Mouse (Mus musculus) induced T-regulatory cell, adult 2 months (primary cell): ENCODE data around the gene Lingo2.
"Not testable (repeated sequence)": the region's sequence is repeated elsewhere in the genome, so short reads cannot be mapped to it uniquely, and the experiment has no call there.

Experiments
- DNase-seq: peaks from one replicate; pipeline ENCODE4 v3.0.0-alpha.2; 2012; ENCODE audit warnings: low read depth

Lingo2 gene

DNA sequence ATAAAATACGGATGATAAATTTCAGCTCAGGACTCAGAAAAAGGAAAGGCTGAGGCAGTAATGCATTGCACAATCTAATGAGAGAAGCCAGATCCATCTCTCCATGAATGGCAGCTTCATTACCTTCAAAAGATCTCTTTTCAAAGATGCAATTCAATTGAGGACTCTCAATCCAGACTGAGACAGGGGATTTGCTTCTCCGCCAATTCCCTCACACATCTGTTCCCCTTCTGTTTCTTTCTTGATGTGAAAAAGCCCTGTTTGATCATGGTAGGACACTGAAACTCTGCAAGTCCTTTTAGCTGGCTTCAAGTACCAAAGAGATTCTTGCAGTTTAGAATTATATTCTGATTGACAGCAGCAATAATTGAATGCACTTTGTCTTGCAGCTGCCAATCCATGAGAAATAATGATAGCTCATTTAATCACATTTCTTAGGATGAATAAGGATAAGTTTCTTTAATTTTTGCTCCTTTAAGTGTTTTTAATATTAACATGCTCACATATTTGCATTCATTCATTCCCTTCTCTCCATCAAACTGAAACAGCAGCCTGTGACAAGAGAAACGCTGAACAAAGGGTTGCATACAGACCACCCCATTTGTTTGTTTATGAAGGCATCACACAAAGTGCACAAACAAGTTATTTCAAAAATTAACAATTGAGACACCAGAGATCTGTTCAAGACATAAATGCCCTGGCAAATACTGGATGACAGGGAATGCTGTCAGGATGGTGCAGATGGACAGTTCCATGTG is 870.3 kb downstream of the Lingo2 start:
- DNase-seq = no peak

- no peak for DNase-seq
These were observed 872.5 kb downstream of the Lingo2 start for GRCm38 (mm10) chr4:36078910-36079525.

GRCm38 (mm10) chr4:36064701-36065100 is 886.8 kb downstream of the Lingo2 start:
- DNase-seq = not testable (repeated sequence)

DNA sequence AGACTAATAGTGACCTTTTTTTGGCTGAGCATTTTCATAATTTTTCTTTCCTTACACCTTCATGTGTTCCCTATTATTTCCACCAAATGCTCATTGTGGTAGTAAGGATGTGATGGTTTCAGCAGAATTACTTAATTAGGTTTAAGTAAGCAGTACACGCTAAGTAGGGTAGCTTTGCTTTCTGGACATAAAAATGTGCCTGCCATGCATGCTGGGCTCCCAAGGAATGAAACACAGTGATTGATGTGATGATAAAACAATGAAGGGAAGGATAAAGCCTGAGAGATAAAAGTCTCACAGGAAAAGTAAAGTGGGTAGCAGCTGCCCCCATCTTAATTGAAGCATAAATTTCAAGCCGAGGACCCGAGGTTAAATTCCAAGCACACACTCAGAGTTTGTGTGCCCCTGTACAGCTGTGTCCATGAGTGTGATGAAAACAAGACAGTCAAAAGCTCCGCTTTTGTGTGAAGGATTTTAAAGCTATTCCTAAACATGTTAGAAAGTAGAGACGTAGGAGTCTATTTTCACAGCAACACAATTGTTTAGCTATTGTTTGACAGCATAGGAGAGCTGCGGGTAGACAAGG is 898.7 kb downstream of the Lingo2 start:
- no peak for DNase-seq

GRCm38 (mm10) chr4:36040361-36040760 is 911.2 kb downstream of the Lingo2 start:
- DNase-seq = no peak

- no peak for DNase-seq
These were observed 912.8 kb downstream of the Lingo2 start for GRCm38 (mm10) chr4:36038742-36039141.

- no peak for DNase-seq
These were observed 919.5 kb downstream of the Lingo2 start for GRCm38 (mm10) chr4:36032039-36032438.

DNA sequence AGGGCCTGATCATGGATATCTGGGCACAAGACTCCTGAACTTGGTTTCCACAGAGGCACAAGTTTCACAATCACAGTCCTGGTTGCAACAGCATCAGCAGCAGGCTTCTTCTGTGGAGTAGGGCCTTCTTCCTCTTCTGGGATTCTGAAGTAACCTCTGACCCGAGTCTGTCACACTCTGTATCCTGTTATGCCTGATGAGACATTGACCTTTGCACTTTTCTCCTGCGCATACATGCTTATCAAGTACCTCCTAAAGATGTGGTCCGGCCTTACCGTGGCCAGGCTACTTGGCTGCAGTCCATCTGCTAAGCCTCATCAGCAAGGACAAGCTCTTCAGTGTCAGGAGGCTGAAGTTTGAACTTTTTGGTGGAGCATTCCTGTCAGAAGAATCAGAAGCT is 937.4 kb downstream of the Lingo2 start:
- DNase-seq = no peak

GRCm38 (mm10) chr4:35992005-35992763 is 959.4 kb downstream of the Lingo2 start:
- DNase-seq = no peak

- DNase-seq = no peak
These were observed 965.5 kb downstream of the Lingo2 start for GRCm38 (mm10) chr4:35986012-35986411.

GRCm38 (mm10) chr4:35963532-35963931 is 988.0 kb downstream of the Lingo2 start:
- no peak for DNase-seq

- no peak for DNase-seq
These were observed 999.7 kb downstream of the Lingo2 start for GRCm38 (mm10) chr4:35951894-35952293.

DNA sequence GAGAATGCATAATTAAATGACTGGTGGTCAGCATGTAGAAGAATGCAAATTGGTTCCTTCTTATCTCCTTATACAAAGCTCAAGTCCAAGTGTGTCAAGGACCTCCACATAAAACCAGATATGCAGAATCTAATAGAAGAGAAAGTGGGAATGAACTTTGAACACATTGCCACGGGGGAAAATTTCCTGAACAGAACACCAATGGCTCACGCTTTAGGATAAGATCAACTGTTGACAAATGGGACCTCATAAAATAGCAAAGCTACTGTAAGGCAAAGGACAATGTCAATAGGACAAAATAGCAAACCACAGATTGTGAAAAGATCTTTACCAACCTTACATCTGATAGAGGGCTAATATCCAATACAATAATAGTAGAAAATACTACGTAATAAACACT is 1000.3 kb downstream of the Lingo2 start:
- DNase-seq = no peak

GRCm38 (mm10) chr4:35934056-35934661 is 1017.4 kb downstream of the Lingo2 start:
- no peak for DNase-seq

DNA sequence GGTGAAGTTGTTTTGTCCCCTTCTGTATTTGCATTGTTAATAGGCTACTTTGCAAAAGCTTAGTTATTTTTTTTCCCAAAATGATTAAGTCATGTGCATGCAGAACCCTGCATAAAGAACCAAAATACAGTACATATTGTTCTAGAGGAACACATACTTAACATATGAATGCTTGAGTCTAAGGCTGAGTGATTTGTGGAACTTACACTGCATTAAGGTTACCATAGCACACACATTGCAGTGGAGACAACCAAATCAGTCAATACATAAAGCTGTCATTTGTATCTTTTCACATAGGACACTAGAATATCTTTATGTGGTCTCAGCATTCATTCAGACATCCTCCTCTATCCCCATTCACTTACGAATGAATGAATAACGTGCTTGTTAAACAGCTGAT is 1023.8 kb downstream of the Lingo2 start:
- no peak for DNase-seq

DNA sequence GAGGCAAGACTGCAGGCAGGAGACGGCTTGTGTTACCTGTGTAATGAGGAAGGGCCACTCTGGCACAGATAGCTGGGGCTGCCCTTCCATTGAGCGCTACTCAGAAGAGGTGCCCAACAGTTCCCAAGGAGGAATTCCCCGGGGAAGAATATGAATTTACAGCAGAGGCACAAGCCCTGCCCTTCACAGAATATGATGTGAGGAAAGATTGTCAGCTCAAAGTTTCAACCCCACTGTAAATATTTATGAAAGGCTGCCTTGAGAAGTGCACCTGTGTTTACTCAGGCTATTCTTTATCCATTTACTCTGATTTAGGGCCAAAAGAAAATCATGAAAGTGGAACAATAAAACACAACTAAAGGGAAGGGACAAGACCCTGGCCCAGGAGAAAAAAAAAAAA is 1034.1 kb downstream of the Lingo2 start:
- no peak for DNase-seq

DNA sequence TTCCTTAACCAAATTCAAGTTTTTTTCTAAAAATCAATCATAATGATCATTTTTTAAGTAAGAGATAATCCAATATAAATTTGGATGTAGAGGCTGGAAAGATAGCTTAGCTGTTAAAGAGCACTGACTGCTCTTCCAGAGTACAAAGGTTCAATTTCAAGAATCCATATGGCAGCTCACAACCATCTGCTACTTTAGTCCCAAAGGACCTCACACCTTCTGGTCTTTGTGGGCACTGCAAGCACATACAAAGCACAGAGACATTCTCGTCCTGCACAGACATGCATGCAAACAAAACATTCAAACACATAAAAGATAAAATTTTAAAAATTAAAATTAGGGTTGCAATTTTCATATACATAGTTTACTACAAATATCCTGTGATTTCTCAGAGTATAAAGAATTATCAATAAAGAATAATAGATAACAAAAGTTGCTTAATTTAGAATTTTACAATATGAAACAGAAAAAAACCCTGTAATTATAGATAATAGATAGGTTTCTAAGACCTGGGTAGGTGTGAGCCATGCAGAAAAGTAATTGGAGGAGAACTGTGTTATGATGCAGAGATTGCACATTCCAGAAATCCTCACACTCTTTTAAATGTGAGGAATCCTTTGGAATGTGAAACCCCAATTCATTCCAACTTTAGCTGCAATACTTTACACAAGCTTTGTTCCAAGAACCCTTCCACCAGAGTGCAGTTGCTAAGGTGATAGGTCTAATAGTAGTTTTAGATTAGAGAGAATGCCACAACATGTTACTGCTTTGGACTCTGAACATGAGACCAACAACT is 1053.6 kb downstream of the Lingo2 start:
- DNase-seq = no peak

- DNase-seq = no peak
These were observed 1065.7 kb downstream of the Lingo2 start for GRCm38 (mm10) chr4:35885591-35886542.

GRCm38 (mm10) chr4:35884946-35885460 is 1066.5 kb downstream of the Lingo2 start:
- DNase-seq = no peak

GRCm38 (mm10) chr4:35846518-35846917 is 1105.0 kb downstream of the Lingo2 start:
- DNase-seq = no peak
